1 mouse cellular context compared by ENCODE assay signal in the genomic region with DNA sequence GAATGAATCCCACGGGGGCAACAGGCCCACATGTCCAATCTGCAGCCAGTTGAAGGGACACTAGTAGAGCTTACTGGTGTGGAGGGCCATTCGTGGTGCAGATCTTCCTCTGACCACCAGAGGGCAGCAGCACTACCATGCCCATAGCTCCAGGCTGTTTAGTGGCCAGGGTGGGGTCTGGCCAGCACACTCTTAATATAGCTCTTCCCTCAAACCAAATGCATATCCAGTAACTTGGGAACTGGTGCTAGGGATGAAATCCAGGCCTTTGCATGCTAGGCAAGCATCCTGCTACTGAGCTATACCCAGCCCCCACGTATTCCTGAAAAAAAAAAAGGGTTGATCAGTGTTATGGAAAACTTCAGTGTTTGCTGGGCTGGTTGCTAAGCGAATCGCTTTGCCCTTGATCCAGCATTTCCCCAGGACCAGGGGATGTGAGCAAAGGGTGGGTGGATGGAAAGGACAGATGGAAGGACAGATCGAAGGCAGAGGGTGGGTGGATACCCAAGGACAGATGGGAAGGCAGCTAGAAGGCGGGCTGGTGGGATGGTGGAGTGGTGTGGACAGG.
TF ChIP-seq lines count a peak whose summit lies in the region.

No protein-coding gene starts in this region.

TF ChIP-seq in CH12.LX, 34 proteins besides CTCF, POLR2A, EP300 and RAD21 (continued from another document):
- TF ChIP-seq ETS1 (conservative IDR thresholded peaks at IDR 0.05; ENCODE audit: low read depth, low read length) (no peak), MAZ (IDR thresholded peaks at IDR 0.05; ENCODE audit: low read depth, low read length) (0 out of 2 replicates have a peak, but pooled peaks have one; percentile 28), ZC3H11A (IDR thresholded peaks at IDR 0.05; ENCODE audit: low read depth, low read length) (peak; percentile 88), MYC (IDR thresholded peaks at IDR 0.05; ENCODE audit: low read depth, low read length) (no peak), SMC3 (IDR thresholded peaks at IDR 0.05; ENCODE audit: low read depth, low read length) (peak; percentile 98), KAT2A (IDR thresholded peaks at IDR 0.05; ENCODE audit: insufficient replicate concordance, low read length) (no peak)
